Mouse (Mus musculus): ENCODE measurements around the gene Hist1h2ah.
"Not testable (repeated sequence)": the region's sequence is repeated elsewhere in the genome, so short reads cannot be mapped to it uniquely, and the experiment has no call there.

Hist1h2ah gene

GRCm38 (mm10) chr13:22035267-22036148 lies at the start of gene Hist1h2ah, which contains the start of gene Hist1h2bk:
TSS of gene Hist1h2ah (minus strand) at chr13:22035568.
TSS of gene Hist1h2bk (plus strand) at chr13:22035870.
- peak; percentile 77 to 90 for DNase-seq (ENCODE audit: low spot score in 2 of 2)

GRCm38 (mm10) chr13:22084140-22084539 lies 48.8 kb upstream of the Hist1h2ah start, which contains the start of gene Vmn1r188:
TSS of gene Vmn1r188 (plus strand) at chr13:22084440.
- not testable (repeated sequence) for DNase-seq (ENCODE audit: low spot score in 2 of 2)

- no peak for DNase-seq (ENCODE audit: low spot score in 2 of 2)
Measured at GRCm38 (mm10) chr13:22063468-22063867, 28.1 kb upstream of the Hist1h2ah start.

- DNase-seq (ENCODE audit: low spot score in 2 of 2), result no peak
Measured at GRCm38 (mm10) chr13:22061422-22061821, 26.1 kb upstream of the Hist1h2ah start.

GRCm38 (mm10) chr13:22053754-22054153 lies 18.4 kb upstream of the Hist1h2ah start:
- DNase-seq (ENCODE audit: low spot score in 2 of 2), result no peak

GRCm38 (mm10) chr13:22051523-22051859 lies 16.1 kb upstream of the Hist1h2ah start:
- DNase-seq (ENCODE audit: low spot score in 2 of 2), result no peak

GRCm38 (mm10) chr13:22050591-22051522 lies 15.5 kb upstream of the Hist1h2ah start:
- DNase-seq (ENCODE audit: low spot score in 2 of 2), result peak; percentile 82

- no peak for DNase-seq (ENCODE audit: low spot score in 2 of 2)
Measured at GRCm38 (mm10) chr13:22049737-22050440, 14.5 kb upstream of the Hist1h2ah start.

- DNase-seq (ENCODE audit: low spot score in 2 of 2), result no peak
Measured at GRCm38 (mm10) chr13:22049041-22049440, 13.7 kb upstream of the Hist1h2ah start.

GRCm38 (mm10) chr13:22045311-22045710 lies 9.9 kb upstream of the Hist1h2ah start:
- DNase-seq (ENCODE audit: low spot score in 2 of 2), result no peak

- no peak for DNase-seq (ENCODE audit: low spot score in 2 of 2)
Measured at GRCm38 (mm10) chr13:22044432-22045155, 9.2 kb upstream of the Hist1h2ah start.

- no peak for DNase-seq (ENCODE audit: low spot score in 2 of 2)
Measured at GRCm38 (mm10) chr13:22043503-22044431, 8.4 kb upstream of the Hist1h2ah start.

GRCm38 (mm10) chr13:22042568-22043502 lies 7.5 kb upstream of the Hist1h2ah start, which contains the start of the genes Hist1h2ag and Hist1h2bj:
TSS of gene Hist1h2ag (minus strand) at chr13:22042944.
TSS of gene Hist1h2bj (plus strand) at chr13:22043214.
- peak; percentile 85 to 92 for DNase-seq (ENCODE audit: low spot score in 2 of 2)

GRCm38 (mm10) chr13:22041651-22042567 lies 6.5 kb upstream of the Hist1h2ah start:
- DNase-seq (ENCODE audit: low spot score in 2 of 2), result no peak

- DNase-seq (ENCODE audit: low spot score in 2 of 2), result peak; percentile 96
Measured at GRCm38 (mm10) chr13:22041142-22041536, 5.8 kb upstream of the Hist1h2ah start, which contains the start of gene Hist1h4i. TSS of gene Hist1h4i (minus strand) at chr13:22041362.

GRCm38 (mm10) chr13:22040464-22041141 lies 5.2 kb upstream of the Hist1h2ah start:
- no peak for DNase-seq (ENCODE audit: low spot score in 2 of 2)

All from right cerebral cortex, postnatal 36 days (tissue).